Mouse (Mus musculus) olfactory bulb, adult 2 months (tissue): ENCODE results near the gene Slc8b1. TPM values are rescaled to one million over a fixed set of nuclear protein-coding genes. Genes with fewer than 3 reads are reported as not detected.
A peak's percentile ranks its signal among the peaks of the same experiment; 100 is the strongest.

Experiments used
- H3K27ac ChIP-seq: fragments of 200-500 bp; 2 replicates; pipeline ENCODE4 v1.5.1; 2012; ENCODE audit warnings: low read depth, low read length; ENCODE audit not compliant: insufficient read depth
- H3K4me1 ChIP-seq: fragments of 200-500 bp; 2 replicates; pipeline ENCODE4 v1.6.1; 2012; ENCODE audit warnings: low read length; ENCODE audit not compliant: control insufficient read depth, insufficient read depth
- H3K4me3 ChIP-seq: fragments of 200-500 bp; 2 replicates; pipeline ENCODE4 v1.5.1; 2012; ENCODE audit warnings: mild to moderate bottlenecking, low read depth, low read length, moderate library complexity; ENCODE audit not compliant: insufficient read depth
- CTCF ChIP-seq: fragments of 200-500 bp; IDR thresholded peaks from 2 replicates; pipeline ENCODE4 v1.5.1; 2012; ENCODE audit warnings: low read depth, mild to moderate bottlenecking, low read length, moderate library complexity; ENCODE audit not compliant: insufficient read depth
- POLR2A ChIP-seq: fragments of 200-500 bp; IDR thresholded peaks from 2 replicates; pipeline ENCODE4 v1.6.1; 2012; ENCODE audit warnings: mild to moderate bottlenecking, low read depth, low read length, moderate library complexity; ENCODE audit not compliant: insufficient read depth
- WGBS: fragments of 180-500 bp; shearing (Covaris S2); methylation state at CpG from one replicate; pipeline ENCODE4 v1.1.7; 2018; 5-methylcytosine and 5-hydroxymethylcytosine counted together
- polyA plus RNA-seq: library from polyadenylated mRNA; stranded (reverse); fragments of >200 nt; gene quantifications from 2 replicates; pipeline ENCODE4 v1.2.4, GENCODE M21; 2012; ENCODE audit warnings: low replicate concordance; ENCODE audit not compliant: missing spikeins, insufficient read depth, insufficient read length

Gene Slc8b1
- polyA plus RNA-seq, 1 experiment = not detected

DNA sequence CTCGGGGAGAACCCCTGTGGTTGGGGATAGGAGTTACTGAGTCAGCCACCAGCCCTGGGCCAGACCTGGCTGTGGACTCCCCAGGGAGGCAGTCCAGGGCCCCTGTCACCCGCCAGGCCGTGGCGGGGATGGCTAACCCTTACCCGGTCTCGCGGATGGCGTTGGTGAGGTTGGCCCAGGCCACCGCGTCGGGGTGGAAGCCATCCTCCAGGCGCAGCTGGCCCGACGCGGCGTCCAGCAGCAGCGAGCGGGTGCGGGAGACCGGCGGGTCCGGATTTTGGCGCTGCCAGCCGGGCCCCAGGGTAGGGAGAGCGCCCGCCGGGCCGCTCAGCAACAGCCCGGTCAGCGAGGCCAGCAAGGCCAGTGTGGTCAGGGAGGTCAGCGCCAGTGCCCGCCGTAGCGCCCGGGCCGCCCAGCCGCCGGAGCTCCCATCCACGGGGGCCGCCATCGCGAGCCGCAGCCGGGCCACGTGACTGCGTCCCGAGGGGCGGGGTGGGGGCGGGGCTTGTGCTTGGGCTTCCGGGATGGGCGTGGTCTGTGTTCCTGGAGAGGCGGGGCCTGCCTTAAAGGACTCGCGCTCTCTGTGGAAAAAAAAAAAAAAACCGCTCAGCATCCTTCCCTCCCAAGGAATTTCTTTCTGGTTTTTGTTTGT lies 7.7 kb upstream of the Slc8b1 start, which contains the start of gene Plbd2:
Gene Plbd2, minus strand, starts transcription at position 482 of the 652 bp plus-strand sequence.
- WGBS = under 1% methylated on average over 55 of the region's 55 CpGs
- Histone ChIP-seq H3K27ac (no peak within 1 kb of the TSS), H3K4me1 (peaks cover 18% of the 10 kb centered on the region), H3K4me3 (peak within 1 kb of the TSS; percentile 84)
- TF ChIP-seq CTCF (no peak), POLR2A (peak; percentile 68)

DNA sequence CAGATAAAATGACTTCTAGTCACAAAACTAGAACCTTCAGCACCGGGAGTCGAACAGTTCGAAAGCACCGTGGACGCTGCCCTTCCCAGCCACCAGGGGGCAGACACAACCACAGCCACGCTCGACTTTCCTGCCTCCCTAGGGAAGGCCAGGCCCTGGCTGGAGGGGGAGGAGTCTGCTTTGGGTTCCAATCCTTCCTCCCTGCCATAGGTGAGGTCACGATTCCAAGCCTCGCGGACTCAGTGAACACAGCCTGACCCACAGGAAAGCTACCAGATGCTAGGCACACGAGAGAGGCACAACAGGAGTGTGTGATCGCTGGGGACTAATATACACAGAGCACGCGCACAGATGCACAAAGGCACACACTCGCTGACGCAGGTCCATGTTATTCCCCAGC lies 5.6 kb upstream of the Slc8b1 start:
- no peak for TF ChIP-seq POLR2A
- peak; percentile 85 for TF ChIP-seq CTCF
- Histone ChIP-seq H3K4me3 (no peak overlapping the region), H3K27ac (no peak overlapping the region), H3K4me1 (peaks cover 18% of the 10 kb centered on the region)
- WGBS = 23% methylated on average over 16 of the region's 16 CpGs

DNA sequence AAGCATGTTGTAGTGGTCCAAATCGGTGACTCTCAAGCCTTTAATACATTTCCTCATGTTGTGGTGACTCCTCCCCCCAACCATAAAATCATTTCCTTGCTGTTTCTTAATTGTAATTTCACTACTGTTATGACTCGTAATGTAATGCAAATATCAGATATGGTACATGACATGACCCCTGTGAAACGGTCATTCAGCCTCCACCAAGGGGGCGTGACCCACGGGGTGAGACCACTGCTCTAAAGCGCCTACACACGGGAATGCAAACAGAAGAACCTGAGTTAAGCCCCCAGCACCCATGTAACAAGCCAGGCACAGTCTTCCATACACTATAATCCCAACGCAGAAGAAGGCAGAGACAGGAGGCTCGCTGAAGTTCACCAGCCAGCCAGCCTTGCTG lies 5.2 kb upstream of the Slc8b1 start:
- WGBS = 82% methylated on average over 9 of the region's 9 CpGs
- no peak overlapping the region for H3K27ac ChIP-seq
- H3K4me3 ChIP-seq = no peak overlapping the region
- H3K4me1 ChIP-seq = peaks cover 18% of the 10 kb centered on the region
- no peak for TF ChIP-seq CTCF
- no peak for TF ChIP-seq POLR2A

DNA sequence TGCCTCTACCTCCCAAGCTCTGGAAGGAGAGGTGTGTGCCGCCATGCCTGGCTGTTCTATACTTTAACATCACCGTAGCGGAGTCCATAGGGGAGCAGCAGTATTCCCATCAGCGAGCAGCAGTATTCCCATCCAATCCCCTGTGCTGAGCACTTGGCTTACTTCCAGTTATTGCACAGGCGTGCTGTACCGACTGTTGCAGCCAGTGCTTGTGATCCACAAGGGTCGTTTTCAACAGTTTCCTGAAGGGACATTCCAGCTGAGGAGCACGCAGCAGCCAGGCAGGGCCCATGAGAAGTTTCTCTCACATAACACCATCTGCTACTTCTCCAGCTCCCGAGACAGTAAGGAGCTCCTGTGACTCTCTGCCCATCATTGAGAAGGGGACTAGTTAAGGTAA lies 4.5 kb upstream of the Slc8b1 start:
- no peak for TF ChIP-seq CTCF
- TF ChIP-seq POLR2A = no peak
- Histone ChIP-seq H3K4me3 (no peak overlapping the region), H3K27ac (no peak overlapping the region), H3K4me1 (peaks cover 24% of the 10 kb centered on the region)
- 60% methylated on average over 9 of the region's 9 CpGs for WGBS

DNA sequence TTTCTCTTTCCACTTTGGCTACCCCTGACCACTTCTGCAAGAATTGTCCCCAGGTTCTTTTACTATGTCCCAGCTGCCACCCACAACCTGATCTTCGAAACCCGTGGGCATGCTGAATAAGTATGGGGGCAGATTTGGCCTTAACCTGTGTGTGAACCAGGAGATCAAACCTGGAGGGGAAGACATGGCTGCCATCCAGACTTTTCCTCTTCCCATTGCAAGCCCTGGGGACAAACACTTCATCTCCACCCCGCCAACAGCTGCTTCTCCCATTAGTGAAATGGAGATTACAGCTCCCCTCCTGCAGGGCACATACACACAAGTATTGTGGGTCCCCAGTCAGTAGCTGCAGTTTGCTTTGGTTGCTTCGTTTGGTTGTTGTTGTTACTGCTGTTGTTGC lies 3.7 kb upstream of the Slc8b1 start:
- peaks cover 16% of the 10 kb centered on the region for H3K4me1 ChIP-seq
- H3K27ac ChIP-seq = no peak overlapping the region
- H3K4me3 ChIP-seq = no peak overlapping the region
- TF ChIP-seq POLR2A (no peak), CTCF (no peak)
- WGBS = 78% methylated on average over 4 of the region's 4 CpGs

DNA sequence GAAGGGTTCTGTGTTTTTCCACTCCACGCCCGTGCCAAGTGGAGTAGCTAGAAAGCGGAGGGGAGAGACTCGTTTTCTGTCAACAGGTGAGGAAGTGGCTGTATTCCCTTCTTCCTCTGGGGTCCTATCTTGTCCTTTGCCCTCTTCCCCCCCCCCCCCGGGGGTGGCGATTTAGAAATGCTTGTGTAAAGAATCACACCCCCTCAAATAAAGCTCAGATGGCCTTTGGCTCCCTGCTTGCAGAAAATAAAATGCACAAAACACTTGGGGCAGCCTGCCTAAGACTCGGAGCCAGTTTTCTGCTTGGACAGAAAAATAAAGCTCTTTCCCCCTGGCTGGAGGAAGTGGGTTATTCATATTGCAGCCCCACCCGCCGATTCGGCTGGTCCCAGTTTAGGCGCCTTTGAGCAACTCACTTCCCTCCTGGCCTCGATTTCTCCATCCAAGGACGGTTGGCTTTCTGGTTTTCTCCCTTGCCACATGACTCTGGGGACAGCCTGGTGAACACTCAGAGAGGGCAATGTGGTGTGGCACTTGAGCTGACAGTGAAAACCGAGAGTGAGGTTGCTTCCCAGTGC lies 764 bp downstream of the Slc8b1 start:
- TF ChIP-seq POLR2A = no peak
- no peak for TF ChIP-seq CTCF
- H3K4me1 ChIP-seq = peaks cover 11% of the 10 kb centered on the region
- no peak overlapping the region for H3K27ac ChIP-seq
- WGBS = 20% methylated on average over 14 of the region's 14 CpGs
- peak overlapping the region; percentile 49 for H3K4me3 ChIP-seq

DNA sequence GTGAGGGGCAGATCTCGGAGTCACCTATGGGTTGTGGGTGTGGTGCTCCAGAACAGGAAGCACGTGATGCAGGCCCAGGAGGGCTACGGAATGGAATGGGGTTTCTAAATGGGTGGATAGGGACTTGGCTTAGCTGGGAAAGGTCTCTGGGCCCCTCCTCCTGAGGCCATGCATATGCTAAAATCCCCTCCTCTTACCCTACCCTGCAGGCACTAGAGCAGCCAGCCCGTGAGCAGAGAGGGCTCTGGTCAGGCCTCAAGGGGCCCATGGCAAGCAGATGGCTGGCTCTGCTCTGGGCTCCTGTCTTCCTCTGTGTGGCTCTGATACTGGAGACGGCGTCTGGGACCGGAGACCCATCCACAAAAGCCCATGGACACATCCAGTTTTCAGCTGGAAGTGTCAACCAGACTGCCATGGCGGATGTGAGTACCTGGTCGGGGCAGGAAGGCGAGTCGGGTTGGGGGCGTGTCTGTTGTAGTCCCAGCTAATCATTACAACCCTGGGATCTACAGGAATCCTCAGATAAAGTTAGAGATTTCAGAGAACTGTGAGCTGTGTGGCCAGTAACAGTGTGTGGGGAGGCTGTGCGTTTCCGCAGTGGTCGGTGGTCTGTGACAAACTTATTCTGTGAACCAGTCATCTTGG lies 2.1 kb downstream of the Slc8b1 start:
- H3K27ac ChIP-seq = no peak overlapping the region
- TF ChIP-seq CTCF (no peak), POLR2A (no peak)
- 82% methylated on average over 15 of the region's 15 CpGs for WGBS
- H3K4me3 ChIP-seq = no peak overlapping the region
- peaks cover 15% of the 10 kb centered on the region for H3K4me1 ChIP-seq

DNA sequence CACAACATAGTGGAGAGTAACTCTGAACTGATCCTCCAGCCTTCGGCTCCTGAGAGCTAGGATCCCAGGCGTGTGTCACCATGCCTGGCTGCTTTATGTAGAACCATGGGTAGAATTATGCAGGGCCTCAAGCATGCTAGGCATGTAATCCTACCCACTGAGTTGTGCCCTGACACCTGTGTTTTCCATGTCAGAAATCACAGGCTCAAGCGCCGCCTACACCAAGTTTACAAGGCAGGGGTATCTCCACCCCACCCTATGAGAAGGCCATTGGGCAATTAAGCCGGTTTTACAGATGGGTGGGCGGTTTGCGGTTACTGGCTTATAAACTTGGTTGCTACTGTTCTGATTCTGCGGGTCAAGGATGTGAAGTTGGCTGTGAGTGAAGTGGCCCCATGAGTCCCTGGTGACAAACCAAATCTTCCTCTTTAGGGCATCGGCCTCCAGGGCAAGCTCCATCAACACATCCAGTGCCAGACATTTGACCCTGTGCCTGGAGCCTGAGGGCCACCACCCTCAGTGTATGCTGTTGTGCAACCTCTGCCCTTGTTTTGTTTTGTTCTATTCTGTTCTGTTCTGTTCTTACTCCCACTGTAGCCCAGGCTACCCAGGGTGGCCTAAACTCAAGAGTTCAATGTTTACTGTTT lies 3.2 kb downstream of the Slc8b1 start:
- 91% methylated on average over 9 of the region's 9 CpGs for WGBS
- no peak overlapping the region for H3K27ac ChIP-seq

DNA sequence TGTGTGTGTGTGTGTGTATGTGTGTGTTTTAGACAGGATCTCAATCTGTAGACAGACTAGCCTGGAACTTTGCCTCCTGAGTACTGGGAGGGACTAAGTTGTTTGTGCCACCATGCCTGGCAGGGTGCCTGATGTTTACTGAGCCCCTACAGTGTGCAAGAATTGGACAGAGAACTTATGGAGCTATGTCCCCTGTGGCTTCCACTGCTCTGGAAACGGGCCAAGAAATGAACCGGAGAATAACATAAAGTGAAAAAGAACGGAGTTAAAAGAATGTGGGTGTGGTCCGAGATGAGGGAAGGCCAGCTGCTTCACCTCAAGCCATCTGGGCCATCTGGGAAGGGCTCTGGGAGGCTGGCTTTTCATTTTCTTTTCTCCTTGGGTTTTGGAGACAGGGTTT lies 3.8 kb downstream of the Slc8b1 start:
- Histone ChIP-seq H3K4me3 (no peak overlapping the region), H3K27ac (no peak overlapping the region), H3K4me1 (peaks cover 15% of the 10 kb centered on the region)
- TF ChIP-seq CTCF (no peak), POLR2A (no peak)
- 36% methylated on average over 4 of the region's 4 CpGs for WGBS

More for the DNA sequence above, 3.2 kb downstream of the Slc8b1 start:
- H3K4me3 ChIP-seq = no peak overlapping the region
- TF ChIP-seq CTCF (no peak), POLR2A (no peak)
- H3K4me1 ChIP-seq = peaks cover 15% of the 10 kb centered on the region
